Mouse (Mus musculus) heart, embryonic 16.5 days (tissue): Measurements from ENCODE around the gene E2f3. TPM values are rescaled to one million over a fixed set of nuclear protein-coding genes. Genes with fewer than 3 reads are reported as not detected.

ENCODE experiments used
- ATAC-seq: fragments of 200-750 bp; cut with Nextera tagmentation; replicated peaks from 2 replicates; pipeline ENCODE4 v1.8.0; 2017; ENCODE audit warnings: moderate number of reproducible peaks; ENCODE audit not compliant: insufficient read depth, low FRiP score; ENCODE audit errors: extremely low read depth
- H3K27ac ChIP-seq: fragments of 300-500 bp; sonication (generic); 2 replicates; pipeline ENCODE4 v1.5.1; 2014; ENCODE audit warnings: mild to moderate bottlenecking, low read length, control low read depth, moderate library complexity
- H3K27me3 ChIP-seq: fragments of 300-500 bp; sonication (generic); 2 replicates; pipeline ENCODE4 v1.6.1; 2014; ENCODE audit warnings: low read length, mixed read lengths; ENCODE audit not compliant: control insufficient read depth, insufficient read depth
- H3K36me3 ChIP-seq: fragments of 300-500 bp; sonication (generic); 2 replicates; pipeline ENCODE4 v1.6.1; 2014; ENCODE audit not compliant: control insufficient read depth, insufficient read depth
- H3K4me1 ChIP-seq: fragments of 300-500 bp; sonication (generic); 2 replicates; pipeline ENCODE4 v1.6.1; 2014; ENCODE audit warnings: low read length, mixed read lengths; ENCODE audit not compliant: control insufficient read depth, insufficient read depth
- H3K4me2 ChIP-seq: fragments of 300-500 bp; sonication (generic); 2 replicates; pipeline ENCODE4 v1.6.1; 2014; ENCODE audit warnings: low read depth, mild to moderate bottlenecking, control low read depth, low read length
- H3K4me3 ChIP-seq: fragments of 300-500 bp; sonication (generic); 2 replicates; pipeline ENCODE4 v1.5.1; 2014; ENCODE audit warnings: mild to moderate bottlenecking, control low read depth, low read length
- H3K9ac ChIP-seq: fragments of 300-500 bp; sonication (generic); 2 replicates; pipeline ENCODE4 v1.6.1; 2014; ENCODE audit warnings: low read length, control low read depth
- H3K9me3 ChIP-seq: fragments of 300-500 bp; sonication (generic); replicated peaks from 2 replicates; pipeline ENCODE4 v1.6.1; 2016; ENCODE audit warnings: low read length; ENCODE audit not compliant: control insufficient read depth
- WGBS: fragments of 180-500 bp; shearing (Covaris S2); extraction: QIAGEN DNeasy Blood & Tissue Kit; methylation state at CpG from one replicate; pipeline ENCODE4 v1.1.7; 2014; 5-methylcytosine and 5-hydroxymethylcytosine counted together
- polyA plus RNA-seq: library from polyadenylated mRNA; unstranded; fragments of >200 nt; fragmentation: Nextera tagmentation; extraction: Ambion mirVana; gene quantifications from 2 replicates; pipeline ENCODE4 v1.2.1, GENCODE M21; 2015

E2f3 gene
- polyA plus RNA-seq = 7.1 and 8.0 TPM in 2 replicates

- under 1% methylated on average over 45 of the region's 45 CpGs for WGBS
- H3K4me1 ChIP-seq = peaks cover 16% of the 10 kb centered on the region
- no peaks in the 10 kb centered on the region for H3K9me3 ChIP-seq
- H3K4me3 ChIP-seq = peak within 1 kb of the TSS; percentile 90
- no peaks in the 10 kb centered on the region for H3K27me3 ChIP-seq
- H3K36me3 ChIP-seq = no peaks in the 10 kb centered on the region
- H3K27ac ChIP-seq = peak within 1 kb of the TSS; percentile 97
- ATAC-seq = peak; percentile 95
- peak within 1 kb of the TSS; percentile 100 for H3K9ac ChIP-seq
- peak within 1 kb of the TSS; percentile 96 for H3K4me2 ChIP-seq
These were observed at the start of gene E2f3 for GRCm38 (mm10) chr13:29985855-29986755. TSS of gene E2f3 (minus strand) at chr13:29986063.

- H3K9ac ChIP-seq = no peak overlapping the region
- H3K9me3 ChIP-seq = 0 out of 2 replicates have a peak, but pooled peaks cover 2% of the 10 kb centered on the region
- no peaks in the 10 kb centered on the region for H3K27me3 ChIP-seq
- no peak overlapping the region for H3K27ac ChIP-seq
- ATAC-seq = no peak
- H3K4me3 ChIP-seq = no peak overlapping the region
- no peak overlapping the region for H3K4me2 ChIP-seq
- 79% methylated on average over 5 of the region's 5 CpGs for WGBS
- H3K36me3 ChIP-seq = no peaks in the 10 kb centered on the region
- peaks cover 8% of the 10 kb centered on the region for H3K4me1 ChIP-seq
These were observed 48.7 kb upstream of the E2f3 start for GRCm38 (mm10) chr13:30034540-30034939.

- 57% methylated on average over 13 of the region's 13 CpGs for WGBS
These were observed 45.9 kb upstream of the E2f3 start for GRCm38 (mm10) chr13:30031684-30032335.

GRCm38 (mm10) chr13:30027841-30028240 is 42.0 kb upstream of the E2f3 start:
- Histone ChIP-seq H3K36me3 (no peaks in the 10 kb centered on the region), H3K9ac (no peak overlapping the region)
- 65% methylated on average over 3 of the region's 3 CpGs for WGBS

More at GRCm38 (mm10) chr13:30031684-30032335, 45.9 kb upstream of the E2f3 start:
- Histone ChIP-seq H3K4me3 (no peak overlapping the region), H3K36me3 (no peaks in the 10 kb centered on the region), H3K4me1 (peaks cover 8% of the 10 kb centered on the region), H3K4me2 (no peak overlapping the region), H3K9me3 (0 out of 2 replicates have a peak, but pooled peaks cover 2% of the 10 kb centered on the region), H3K27ac (no peak overlapping the region), H3K27me3 (no peaks in the 10 kb centered on the region), H3K9ac (no peak overlapping the region)
- ATAC-seq = no peak

GRCm38 (mm10) chr13:30022487-30022886 is 36.6 kb upstream of the E2f3 start:
- H3K36me3 ChIP-seq = no peaks in the 10 kb centered on the region
- no peaks in the 10 kb centered on the region for H3K9me3 ChIP-seq
- H3K4me2 ChIP-seq = no peak overlapping the region
- H3K27ac ChIP-seq = no peak overlapping the region
- H3K4me3 ChIP-seq = no peak overlapping the region
- no peaks in the 10 kb centered on the region for H3K27me3 ChIP-seq
- WGBS = 79% methylated on average over 2 of the region's 2 CpGs
- ATAC-seq = no peak
- no peak overlapping the region for H3K9ac ChIP-seq
- H3K4me1 ChIP-seq = no peaks in the 10 kb centered on the region

More at GRCm38 (mm10) chr13:30027841-30028240, 42.0 kb upstream of the E2f3 start:
- H3K9me3 ChIP-seq = no peaks in the 10 kb centered on the region
- no peaks in the 10 kb centered on the region for H3K27me3 ChIP-seq
- peaks cover 8% of the 10 kb centered on the region for H3K4me1 ChIP-seq
- no peak overlapping the region for H3K27ac ChIP-seq
- H3K4me3 ChIP-seq = no peak overlapping the region
- no peak for ATAC-seq
- no peak overlapping the region for H3K4me2 ChIP-seq

GRCm38 (mm10) chr13:30018573-30018972 is 32.7 kb upstream of the E2f3 start:
- Histone ChIP-seq H3K27ac (no peak overlapping the region), H3K4me3 (no peak overlapping the region), H3K36me3 (no peaks in the 10 kb centered on the region), H3K9ac (no peak overlapping the region), H3K4me2 (no peak overlapping the region), H3K9me3 (no peaks in the 10 kb centered on the region), H3K27me3 (no peaks in the 10 kb centered on the region), H3K4me1 (no peaks in the 10 kb centered on the region)
- WGBS = 72% methylated on average over 2 of the region's 2 CpGs
- ATAC-seq = no peak

GRCm38 (mm10) chr13:30017611-30018010 is 31.7 kb upstream of the E2f3 start:
- ATAC-seq = no peak
- Histone ChIP-seq H3K27me3 (no peaks in the 10 kb centered on the region), H3K27ac (no peak overlapping the region), H3K9ac (no peak overlapping the region), H3K4me3 (no peak overlapping the region), H3K36me3 (no peaks in the 10 kb centered on the region), H3K4me2 (no peak overlapping the region), H3K4me1 (no peaks in the 10 kb centered on the region), H3K9me3 (no peaks in the 10 kb centered on the region)
- WGBS = 85% methylated on average over 7 of the region's 7 CpGs

- ATAC-seq = no peak
- Histone ChIP-seq H3K4me3 (no peak overlapping the region), H3K4me2 (no peak overlapping the region), H3K27ac (no peak overlapping the region), H3K4me1 (no peaks in the 10 kb centered on the region), H3K36me3 (no peaks in the 10 kb centered on the region), H3K9ac (no peak overlapping the region), H3K9me3 (no peaks in the 10 kb centered on the region), H3K27me3 (no peaks in the 10 kb centered on the region)
- 82% methylated on average over 8 of the region's 8 CpGs for WGBS
These were observed 28.7 kb upstream of the E2f3 start for GRCm38 (mm10) chr13:30014576-30014975.

- WGBS = 81% methylated on average over 6 of the region's 6 CpGs
- no peak for ATAC-seq
- H3K4me1 ChIP-seq = no peaks in the 10 kb centered on the region
These were observed 26.4 kb upstream of the E2f3 start for GRCm38 (mm10) chr13:30012226-30012625.

More at GRCm38 (mm10) chr13:30012226-30012625, 26.4 kb upstream of the E2f3 start:
- no peak overlapping the region for H3K9ac ChIP-seq
- no peak overlapping the region for H3K4me3 ChIP-seq
- H3K27ac ChIP-seq = no peak overlapping the region
- H3K9me3 ChIP-seq = no peaks in the 10 kb centered on the region
- no peaks in the 10 kb centered on the region for H3K27me3 ChIP-seq
- no peak overlapping the region for H3K4me2 ChIP-seq
- H3K36me3 ChIP-seq = no peaks in the 10 kb centered on the region
